Mouse (Mus musculus) megakaryocyte, embryonic 14.5 days (primary cell): ENCODE measurements around the gene Gzmn.

Source experiments
- FLI1 ChIP-seq: IDR thresholded peaks from 2 replicates; pipeline ENCODE4 v1.6.1; 2012; ENCODE audit warnings: low read length, inconsistent platforms, mixed read lengths
- GATA1 ChIP-seq: IDR thresholded peaks from 3 replicates; pipeline ENCODE4 v1.6.1; 2012; ENCODE audit warnings: mixed read lengths, low read length, inconsistent platforms, borderline replicate concordance

DNA sequence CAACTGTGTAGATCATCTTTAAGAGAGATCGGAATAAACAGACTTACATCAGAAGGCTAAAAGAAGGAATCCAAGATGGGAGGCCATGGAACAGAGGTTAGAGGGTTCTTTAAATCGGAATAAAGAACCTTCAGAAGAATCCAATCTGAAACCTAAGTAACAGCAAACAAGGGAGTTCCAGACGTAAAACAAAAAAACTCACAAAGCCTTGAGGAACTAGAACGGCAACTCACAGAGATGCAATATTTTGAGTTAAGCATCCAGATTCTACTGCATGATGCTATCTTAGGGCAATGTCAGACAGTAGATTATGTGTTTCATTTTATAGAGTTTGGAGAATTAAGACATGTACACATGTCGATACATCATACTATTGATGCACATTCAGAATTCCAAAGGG is at the start of gene Gzmn:
- TF ChIP-seq FLI1, result no peak
- TF ChIP-seq GATA1, result no peak
